Mouse (Mus musculus) adrenal gland, postnatal 14 days (tissue): Measurements from ENCODE around the gene Megf8. TPM values are rescaled to one million over a fixed set of nuclear protein-coding genes. Genes with fewer than 3 reads are reported as not detected.

ENCODE experiments used
- DNase-seq: peaks from one replicate; pipeline ENCODE4 v3.0.0; 2021; ENCODE audit warnings: mixed read lengths
- total RNA-seq: library from RNA; stranded (reverse); gene quantifications from 2 replicates; pipeline ENCODE4 v1.2.3, GENCODE M21; 2021

Gene Megf8
- total RNA-seq, 1 experiment from 2014 or later: 39.7 TPM

GRCm38 (mm10) chr7:25406468-25406867, 89.5 kb downstream of the Megf8 start:
- no peak for DNase-seq

GRCm38 (mm10) chr7:25409114-25409760, 92.3 kb downstream of the Megf8 start:
- DNase-seq: peak; percentile 66

GRCm38 (mm10) chr7:25410969-25411615, 94.1 kb downstream of the Megf8 start:
- DNase-seq: no peak

GRCm38 (mm10) chr7:25411861-25412260, 94.9 kb downstream of the Megf8 start:
- peak; percentile 2 for DNase-seq

- peak; percentile 3 for DNase-seq
Observed at GRCm38 (mm10) chr7:25412833-25413441, 96.0 kb downstream of the Megf8 start, which contains the start of gene Cxcl17. TSS of gene Cxcl17 (minus strand) at chr7:25412886.

Other genes starting within 250 kb of the Megf8 start
- 18.6 and 21.3 TPM in 2 replicates for gene Grik5, start 244.8 kb upstream of the Megf8 start, total RNA-seq
- 18.8 and 19.2 TPM in 2 replicates for gene Zfp574, start 244.6 kb upstream of the Megf8 start, total RNA-seq
- 0.96 and 5.1 TPM in 2 replicates for gene Pou2f2, start 137.4 kb upstream of the Megf8 start, total RNA-seq
- 17.4 and 17.9 TPM in 2 replicates for gene Dedd2, start 96.5 kb upstream of the Megf8 start, total RNA-seq
- 9.0 and 11.6 TPM in 2 replicates for gene Zfp526, start 95.7 kb upstream of the Megf8 start, total RNA-seq
- 96.8 and 104 TPM in 2 replicates for gene Gsk3a, start 79.3 kb upstream of the Megf8 start, total RNA-seq
- 29.7 and 34.4 TPM in 2 replicates for gene Erf, start 66.4 kb upstream of the Megf8 start, total RNA-seq
- gene Cic, start 49.5 kb upstream of the Megf8 start, total RNA-seq: 115 and 127 TPM in 2 replicates
- gene Pafah1b3, start 19.2 kb upstream of the Megf8 start, total RNA-seq: 31.5 and 33.7 TPM in 2 replicates
- not detected in 2 replicates for gene Prr19, start 15.8 kb upstream of the Megf8 start, total RNA-seq
- gene Tmem145, start 11.1 kb upstream of the Megf8 start, total RNA-seq: 1.4 and 3.2 TPM in 2 replicates
- gene Cnfn, start 52.6 kb downstream of the Megf8 start, total RNA-seq: not detected in 2 replicates
- gene Lipe, start 81.5 kb downstream of the Megf8 start, total RNA-seq: 400 and 439 TPM in 2 replicates
- gene Cxcl17, start 95.7 kb downstream of the Megf8 start, total RNA-seq: 0.53 TPM in 1 of 2 replicates, not detected in the other
- gene Ceacam1, start 160.4 kb downstream of the Megf8 start, total RNA-seq: 16.1 and 21.2 TPM in 2 replicates
- gene Ceacam2, start 222.7 kb downstream of the Megf8 start, total RNA-seq: 1.8 and 5.6 TPM in 2 replicates